Mouse (Mus musculus) thymus, adult 18-20 months (tissue): ENCODE measurements around the gene Klk14.
"Not testable (repeated sequence)": the region's sequence is repeated elsewhere in the genome, so short reads cannot be mapped to it uniquely, and the experiment has no call there.

Source experiments
- DNase-seq, 2 experiments: peaks; one replicate each; pipeline ENCODE4 v3.0.0; 2022; ENCODE audit warnings: mixed read lengths in 2 of 2

The Klk14 gene

DNA sequence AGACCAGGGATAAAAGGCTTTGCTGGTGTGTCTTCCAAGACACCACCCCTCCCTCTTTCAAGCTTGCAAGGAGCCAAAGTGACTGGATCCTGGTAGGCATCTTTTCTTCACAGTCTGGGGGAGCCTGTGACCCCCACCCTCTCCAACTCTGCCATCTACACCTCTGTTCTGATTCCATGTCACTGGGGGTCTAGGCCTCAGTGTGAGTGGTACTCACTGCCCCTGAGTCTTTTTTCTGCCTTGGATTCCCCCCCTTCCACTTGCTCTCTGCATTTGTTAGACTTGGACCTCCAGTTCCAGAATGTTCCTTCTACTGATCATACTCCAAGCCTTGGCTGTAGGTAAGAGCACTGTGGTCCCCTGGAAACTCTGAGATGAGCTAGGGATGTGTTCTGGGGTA, at the start of gene Klk14:
Gene Klk14 (plus strand): TSS at position 301 of the 400 bp plus-strand sequence.
- no peak for DNase-seq

GRCm38 (mm10) chr7:43642587-43642986, 47.6 kb upstream of the Klk14 start:
- DNase-seq, result no peak

DNA sequence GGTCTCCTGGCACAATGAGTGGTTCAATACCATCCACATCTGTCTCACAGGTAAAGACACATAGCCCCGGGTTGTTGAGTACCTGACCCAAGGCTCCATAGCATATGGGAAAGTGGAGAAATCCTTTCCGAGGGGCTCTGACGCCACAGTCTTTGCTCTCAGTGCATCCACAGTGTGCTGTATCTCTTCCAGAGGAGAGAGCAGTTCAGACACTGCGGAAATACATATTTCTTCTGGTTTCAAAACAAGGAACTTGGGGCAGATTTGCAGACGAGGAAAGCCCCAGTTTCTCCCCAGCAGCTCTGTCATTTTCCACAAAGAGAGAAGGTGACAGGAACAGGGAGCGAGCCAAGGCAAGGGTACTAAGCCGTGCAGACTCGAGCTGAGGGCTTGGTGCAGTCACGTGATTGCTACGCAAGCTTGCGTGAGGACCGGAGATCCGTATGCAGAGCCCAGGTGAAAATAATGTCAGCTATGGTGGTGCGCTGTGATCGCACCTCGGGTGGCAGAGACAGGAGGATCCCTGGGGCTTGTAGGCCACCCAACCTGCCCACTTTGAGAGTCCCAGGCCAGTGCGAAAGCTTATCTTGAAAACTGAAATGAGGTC, 47.1 kb upstream of the Klk14 start:
- no peak for DNase-seq

DNA sequence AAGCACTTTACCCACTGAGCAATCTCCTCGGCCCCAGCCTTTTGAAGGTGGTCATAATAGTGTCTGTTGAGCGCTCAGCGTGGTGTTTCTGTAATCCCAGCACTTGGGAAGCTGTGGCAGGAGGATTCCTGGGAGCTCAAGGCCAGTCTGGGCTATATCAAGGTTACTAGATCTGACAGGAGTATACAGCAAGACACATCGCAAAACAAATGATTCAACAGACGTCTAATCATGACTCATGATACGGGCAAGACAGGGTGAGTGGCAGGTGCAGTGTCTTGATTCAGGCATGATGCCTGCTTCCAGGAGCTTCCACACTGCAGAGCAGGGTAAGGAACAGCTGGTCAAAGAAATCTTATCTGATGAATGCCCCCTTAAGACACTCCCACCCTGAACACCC, 37.5 kb upstream of the Klk14 start:
- DNase-seq, result no peak

GRCm38 (mm10) chr7:43654519-43654918, 35.7 kb upstream of the Klk14 start:
- DNase-seq, result no peak

DNA sequence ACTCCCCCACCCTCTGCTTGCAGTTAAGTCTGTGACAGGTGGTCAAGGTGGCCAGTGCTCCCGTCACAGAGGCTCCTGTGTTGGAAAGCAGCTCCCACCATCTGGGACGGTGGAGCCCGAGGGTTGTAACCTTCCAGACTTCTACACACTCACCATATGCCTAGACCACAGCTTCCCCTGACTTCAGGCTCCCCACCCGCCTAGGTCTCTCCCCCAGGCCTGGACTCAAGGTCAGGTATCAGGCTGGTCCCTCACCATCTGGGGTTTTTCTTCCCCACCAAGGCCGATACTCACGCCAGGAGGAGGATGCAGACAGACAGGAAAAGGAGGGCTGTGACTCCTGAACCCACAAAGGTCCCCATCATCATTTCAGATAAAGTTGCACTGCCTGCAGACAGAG, 34.0 kb upstream of the Klk14 start:
- no peak for DNase-seq

- no peak for DNase-seq
Measured at GRCm38 (mm10) chr7:43660002-43660401, 30.2 kb upstream of the Klk14 start, which contains the start of gene Siglece. TSS of gene Siglece (minus strand) at chr7:43660161.

DNA sequence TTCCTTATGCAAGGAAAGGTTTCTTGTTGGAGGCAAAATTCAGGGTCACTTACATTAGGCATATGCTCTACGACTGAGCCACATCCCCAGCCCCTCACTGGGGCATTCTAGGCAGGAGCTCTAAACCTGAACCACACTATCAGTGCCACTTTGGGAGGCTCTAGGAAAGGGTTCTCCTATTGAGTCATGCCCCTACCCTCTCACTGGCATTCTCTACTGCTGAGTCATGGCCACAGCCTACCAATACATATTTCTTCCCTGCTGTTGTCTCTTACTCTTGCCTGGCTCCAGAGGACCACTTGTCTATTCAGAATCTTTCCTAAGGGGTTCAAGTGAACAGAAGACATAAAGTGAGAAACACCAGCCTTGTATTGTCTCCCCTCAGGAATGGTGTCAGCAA, 27.4 kb upstream of the Klk14 start:
- no peak for DNase-seq

DNA sequence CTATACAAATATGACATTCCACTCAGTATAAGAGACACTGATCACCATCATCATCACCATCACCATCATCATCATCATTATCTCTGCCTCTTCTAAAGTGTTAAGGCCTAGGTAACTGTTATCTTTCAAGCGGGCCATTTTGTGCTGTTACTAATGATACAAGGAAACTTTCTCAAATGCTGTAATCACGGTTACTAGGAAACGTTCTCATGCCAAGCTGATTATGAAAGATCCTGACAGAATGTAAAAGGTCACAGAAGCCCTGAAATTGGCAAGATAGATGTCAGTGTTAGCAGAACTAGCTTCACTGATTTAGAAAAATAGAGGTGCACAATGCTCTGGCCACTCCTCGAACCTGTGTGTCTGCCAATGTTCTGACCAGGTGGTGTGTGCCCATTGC, 23.0 kb upstream of the Klk14 start:
- not testable (repeated sequence) for DNase-seq

- DNase-seq, result no peak
Measured at GRCm38 (mm10) chr7:43668582-43668981, 21.6 kb upstream of the Klk14 start.

- no peak for DNase-seq
Measured at GRCm38 (mm10) chr7:43671064-43671808, 19.0 kb upstream of the Klk14 start.

DNA sequence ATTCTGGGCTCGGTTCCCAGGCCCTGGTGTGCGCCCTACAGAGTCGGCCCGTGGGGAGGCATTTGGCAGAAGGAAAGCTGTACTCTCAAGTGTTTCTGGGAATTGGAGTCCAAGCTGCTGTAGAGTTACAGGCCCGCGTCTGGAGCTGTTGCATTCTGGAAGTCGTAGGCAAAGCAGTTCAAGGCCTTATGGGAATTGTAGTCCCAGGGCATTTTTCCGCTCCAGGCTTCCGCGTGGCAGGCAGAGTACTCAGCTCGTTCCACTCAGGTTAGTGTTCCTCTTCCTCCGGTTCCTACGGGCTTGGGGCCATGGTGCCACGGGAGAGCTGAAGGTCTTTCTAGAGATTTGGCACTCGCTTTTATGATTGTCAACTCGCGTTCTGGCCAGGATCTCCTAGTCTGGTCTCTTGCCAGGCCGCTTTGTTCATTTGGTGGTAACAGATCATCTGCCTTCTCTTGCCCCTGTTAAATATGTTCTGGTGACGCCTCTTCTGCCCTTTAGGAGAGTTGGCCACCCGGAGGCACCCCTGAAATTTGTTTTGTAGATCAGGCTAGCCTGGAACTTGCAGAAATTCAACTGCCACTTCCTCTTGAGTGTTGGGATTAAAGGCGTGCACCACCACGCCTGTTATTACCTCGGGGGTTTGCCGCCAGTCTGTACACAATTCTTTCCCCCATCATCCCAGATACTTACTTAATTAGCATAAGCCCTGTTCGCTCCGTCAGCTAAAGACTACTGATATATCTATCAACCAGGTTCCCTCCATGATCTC, 18.2 kb upstream of the Klk14 start, which contains the start of gene Ctu1:
Gene Ctu1 (plus strand): TSS at position 208 of the 772 bp plus-strand sequence.
- peak; percentile 79 to 87 for DNase-seq

DNA sequence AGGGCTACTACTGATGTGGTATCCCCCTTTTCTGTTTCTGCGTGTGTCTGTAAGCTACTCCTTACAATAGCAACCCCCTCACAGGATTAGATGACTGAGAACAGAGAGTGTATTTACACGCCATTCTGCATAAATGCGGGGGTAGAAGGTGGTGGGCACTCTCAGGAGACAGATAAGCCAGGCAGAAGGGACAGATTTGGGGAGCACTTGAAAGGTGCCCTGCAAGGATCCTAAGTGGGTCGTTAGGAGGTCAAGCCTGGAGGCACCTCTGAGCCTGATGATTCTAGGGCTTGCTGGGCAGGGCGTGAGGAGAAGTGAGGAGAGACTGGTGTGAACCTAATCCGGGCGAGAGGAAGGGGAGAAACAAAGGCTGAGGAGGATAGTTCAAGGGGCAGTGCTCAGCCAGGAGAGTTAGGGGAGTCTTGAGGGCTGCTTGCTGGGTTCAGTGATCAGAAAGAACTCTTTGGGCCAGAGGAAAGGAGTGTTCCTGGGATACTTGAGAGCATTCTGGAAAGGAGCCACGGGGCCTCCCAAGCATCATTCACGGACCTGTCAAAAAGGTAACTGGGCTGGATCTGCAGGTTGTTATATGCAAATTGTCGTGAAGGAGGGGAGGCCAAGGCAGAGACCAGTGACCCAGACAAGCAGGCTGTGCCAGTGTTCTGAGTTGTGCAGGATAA, 17.5 kb upstream of the Klk14 start:
- no peak for DNase-seq

GRCm38 (mm10) chr7:43675091-43675490, 15.1 kb upstream of the Klk14 start:
- DNase-seq, result no peak

GRCm38 (mm10) chr7:43678517-43678916, 11.7 kb upstream of the Klk14 start:
- DNase-seq, result no peak

DNA sequence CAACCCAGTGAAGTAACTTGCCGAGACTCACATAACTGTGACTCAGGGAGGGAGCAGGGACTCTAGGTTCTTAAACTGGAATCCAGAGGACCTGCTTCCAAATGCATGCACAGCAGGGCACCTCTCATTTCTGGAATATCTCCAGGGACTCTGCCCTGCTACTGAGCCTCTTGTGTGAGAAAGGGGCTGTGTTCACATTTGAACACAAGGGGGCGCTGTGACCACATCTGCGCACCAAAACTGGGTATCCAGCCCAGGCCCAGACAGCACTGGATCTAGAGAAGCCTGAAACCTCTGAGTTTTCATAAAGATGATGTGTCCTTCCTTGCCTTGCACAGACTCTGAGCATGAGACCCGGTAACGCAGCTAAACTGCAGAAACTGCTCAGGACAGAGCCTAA, 9.3 kb upstream of the Klk14 start:
- no peak for DNase-seq

DNA sequence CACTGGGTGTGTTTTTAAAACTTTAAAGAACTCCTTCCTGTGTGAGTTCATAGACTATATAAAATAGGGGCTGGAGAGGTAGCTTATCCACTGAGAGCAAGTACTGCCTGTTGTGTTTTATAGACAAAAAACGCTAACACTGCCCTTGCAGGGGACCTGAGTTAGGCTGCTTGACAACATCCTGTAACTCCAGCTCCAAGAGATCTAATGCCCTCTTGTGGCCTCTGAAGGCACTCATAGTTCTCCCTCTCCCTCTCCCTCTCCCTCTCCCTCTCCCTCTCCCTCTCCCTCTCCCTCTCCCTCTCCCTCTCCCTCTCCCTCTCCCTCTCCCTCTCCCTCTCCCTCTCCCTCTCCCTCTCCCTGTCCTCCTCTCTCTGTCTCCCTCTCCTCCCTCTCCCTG, 7.7 kb upstream of the Klk14 start:
- DNase-seq, result not testable (repeated sequence)

DNA sequence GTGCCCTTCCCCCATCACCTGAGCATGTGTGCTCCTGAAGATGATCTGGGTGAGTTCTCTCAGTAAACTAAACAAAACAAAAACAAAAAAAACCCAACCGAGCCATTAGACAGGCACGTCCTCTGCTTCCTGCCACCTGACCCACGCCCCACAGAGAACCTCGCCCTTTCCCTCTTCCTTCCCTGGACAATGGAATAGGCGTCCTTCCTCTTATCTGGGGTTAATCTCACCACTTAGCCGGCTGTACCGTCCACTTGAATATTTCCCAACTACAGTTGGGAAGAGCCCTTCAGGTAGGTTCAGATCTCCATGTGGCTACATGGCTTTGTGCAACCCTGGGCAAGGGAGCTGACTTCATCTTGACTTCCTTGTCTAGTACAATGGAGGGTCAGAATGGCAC, 5.1 kb upstream of the Klk14 start:
- no peak for DNase-seq

GRCm38 (mm10) chr7:43710031-43710430, 19.8 kb downstream of the Klk14 start:
- no peak for DNase-seq

DNA sequence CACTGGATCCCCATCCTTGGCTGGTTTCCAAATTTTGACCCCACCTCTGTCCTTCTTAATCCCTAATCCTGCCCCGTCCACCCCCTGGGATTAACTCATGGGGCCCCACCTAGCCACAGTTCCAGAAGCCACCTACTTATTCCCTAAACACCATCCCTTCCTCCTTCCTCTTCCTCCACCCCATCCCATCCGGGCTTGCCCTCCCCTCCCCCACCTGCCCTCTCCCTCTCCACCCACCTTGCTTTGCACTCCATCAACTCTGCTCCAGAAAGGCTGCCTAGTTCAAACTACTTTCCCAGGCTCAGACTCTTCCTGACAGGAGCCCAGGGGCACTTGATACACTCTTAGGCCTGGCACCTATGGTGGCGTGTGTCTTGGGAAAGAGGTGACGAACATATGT, 22.0 kb downstream of the Klk14 start, which contains the start of gene Klk13:
Gene Klk13 (plus strand): TSS at position 301 of the 400 bp plus-strand sequence.
- DNase-seq, result no peak

GRCm38 (mm10) chr7:43712917-43713316, 22.7 kb downstream of the Klk14 start:
- DNase-seq, result no peak

DNA sequence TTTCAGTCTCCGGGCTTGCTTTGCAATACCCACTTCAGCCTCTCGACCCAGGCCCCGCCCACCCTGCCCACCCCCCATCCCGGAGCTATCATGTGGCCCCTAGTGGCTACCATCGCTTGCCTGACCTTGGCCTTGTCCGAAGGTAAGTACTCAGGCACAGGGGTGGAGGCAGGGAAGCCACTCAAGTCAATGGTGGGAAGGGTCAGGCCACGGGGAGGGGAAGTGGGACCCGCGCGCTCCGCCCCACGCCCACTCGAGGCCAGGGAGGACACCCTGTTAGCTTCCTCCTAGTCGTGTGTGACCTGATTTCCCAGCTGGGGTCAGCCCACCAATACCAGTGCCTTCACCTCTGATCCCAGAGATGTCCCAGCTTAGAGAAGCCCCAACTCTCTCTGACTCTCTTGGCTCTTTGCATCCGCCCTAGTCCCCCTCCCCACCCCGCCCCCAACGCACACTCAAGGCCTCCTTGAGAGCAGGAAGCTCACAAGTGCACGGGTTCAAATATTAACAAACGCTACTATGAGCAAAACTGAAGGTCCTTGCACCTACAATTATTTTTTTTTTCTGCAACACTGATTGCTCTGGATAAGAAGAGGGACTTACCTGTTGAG, 23.6 kb downstream of the Klk14 start:
- DNase-seq, result no peak
